Mouse (Mus musculus): ENCODE measurements at regions not wholly inside any gene's neighbourhood (a gene's known extent, or its start where the extent isn't known, plus 50 kb on each side); places are given as distances from the start of the nearest gene placed in this dataset.

- DNase-seq (ENCODE audit: low read depth, low spot score), result no peak
These were observed 108.4 kb upstream of the Fbxo11 start for GRCm38 (mm10) chr17:88173354-88174032.

- DNase-seq (ENCODE audit: low read depth, low spot score), result no peak
These were observed 109.2 kb upstream of the Fbxo11 start for GRCm38 (mm10) chr17:88174242-88174679.

- no peak for DNase-seq (ENCODE audit: low read depth, low spot score)
These were observed 111.0 kb upstream of the Fbxo11 start for GRCm38 (mm10) chr17:88175951-88176623.

- DNase-seq (ENCODE audit: low read depth, low spot score), result no peak
These were observed 125.6 kb upstream of the Fbxo11 start for GRCm38 (mm10) chr17:88190735-88191134.

- DNase-seq (ENCODE audit: low read depth, low spot score), result no peak
These were observed 126.4 kb upstream of the Fbxo11 start for GRCm38 (mm10) chr17:88191444-88191843.

GRCm38 (mm10) chr17:88191930-88192807, 127.1 kb upstream of the Fbxo11 start:
- DNase-seq (ENCODE audit: low read depth, low spot score), result no peak

GRCm38 (mm10) chr17:88194693-88195092, 129.6 kb upstream of the Fbxo11 start:
- DNase-seq (ENCODE audit: low read depth, low spot score), result no peak

- DNase-seq (ENCODE audit: low read depth, low spot score), result no peak
These were observed 130.2 kb upstream of the Fbxo11 start for GRCm38 (mm10) chr17:88195303-88195702.

GRCm38 (mm10) chr17:88195893-88196292, 130.8 kb upstream of the Fbxo11 start:
- no peak for DNase-seq (ENCODE audit: low read depth, low spot score)

GRCm38 (mm10) chr17:88196322-88196721, 131.2 kb upstream of the Fbxo11 start:
- no peak for DNase-seq (ENCODE audit: low read depth, low spot score)

GRCm38 (mm10) chr17:88197381-88197780, 132.3 kb upstream of the Fbxo11 start:
- no peak for DNase-seq (ENCODE audit: low read depth, low spot score)

GRCm38 (mm10) chr17:88201249-88201970, 136.3 kb upstream of the Fbxo11 start:
- no peak for DNase-seq (ENCODE audit: low read depth, low spot score)

- DNase-seq (ENCODE audit: low read depth, low spot score), result no peak
These were observed 137.1 kb upstream of the Fbxo11 start for GRCm38 (mm10) chr17:88202214-88202613.

GRCm38 (mm10) chr17:88209565-88209964, 144.5 kb upstream of the Fbxo11 start:
- no peak for DNase-seq (ENCODE audit: low read depth, low spot score)

GRCm38 (mm10) chr17:88212121-88212520, 147.0 kb upstream of the Fbxo11 start:
- no peak for DNase-seq (ENCODE audit: low read depth, low spot score)

GRCm38 (mm10) chr17:88214746-88215145, 149.7 kb upstream of the Fbxo11 start:
- DNase-seq (ENCODE audit: low read depth, low spot score), result no peak

GRCm38 (mm10) chr17:88222379-88222955, 157.4 kb upstream of the Fbxo11 start:
- DNase-seq (ENCODE audit: low read depth, low spot score), result no peak

- no peak for DNase-seq (ENCODE audit: low read depth, low spot score)
These were observed 175.4 kb upstream of the Fbxo11 start for GRCm38 (mm10) chr17:88240476-88240875.

- no peak for DNase-seq (ENCODE audit: low read depth, low spot score)
These were observed 183.5 kb upstream of the Fbxo11 start for GRCm38 (mm10) chr17:88248625-88249024.

- DNase-seq (ENCODE audit: low read depth, low spot score), result no peak
These were observed 186.9 kb upstream of the Fbxo11 start for GRCm38 (mm10) chr17:88251949-88252521.
